Mouse (Mus musculus) forebrain, embryonic 12.5 days (tissue): ENCODE measurements around the gene Lrp4. TPM values are rescaled to one million over a fixed set of nuclear protein-coding genes. Genes with fewer than 3 reads are reported as not detected.

Source experiments
- ATAC-seq: fragments of 200-750 bp; cut with Nextera tagmentation; 2 replicates; pipeline ENCODE4 v1.8.0; 2017; ENCODE audit warnings: moderate TSS enrichment; ENCODE audit not compliant: low FRiP score
- H3K27ac ChIP-seq: fragments of 300-500 bp; sonication (generic); 2 replicates; pipeline ENCODE4 v1.5.1; 2016; ENCODE audit warnings: mild to moderate bottlenecking
- H3K27me3 ChIP-seq: fragments of 300-500 bp; sonication (generic); 2 replicates; pipeline ENCODE4 v1.6.1; 2016; ENCODE audit warnings: mild to moderate bottlenecking
- H3K36me3 ChIP-seq: fragments of 300-500 bp; sonication (generic); replicated peaks from 2 replicates; pipeline ENCODE4 v1.6.1; 2016; ENCODE audit warnings: mild to moderate bottlenecking
- H3K4me1 ChIP-seq: fragments of 300-500 bp; sonication (generic); 2 replicates; pipeline ENCODE4 v1.6.1; 2016
- H3K4me2 ChIP-seq: fragments of 300-500 bp; sonication (generic); 2 replicates; pipeline ENCODE4 v1.6.1; 2016; ENCODE audit warnings: mild to moderate bottlenecking, moderate library complexity
- H3K4me3 ChIP-seq: fragments of 300-500 bp; sonication (generic); replicated peaks from 2 replicates; pipeline ENCODE4 v1.5.1; 2016; ENCODE audit warnings: mild to moderate bottlenecking
- H3K9ac ChIP-seq: fragments of 300-500 bp; sonication (generic); 2 replicates; pipeline ENCODE4 v1.6.1; 2016; ENCODE audit warnings: mild to moderate bottlenecking
- H3K9me3 ChIP-seq: fragments of 300-500 bp; sonication (generic); 2 replicates; pipeline ENCODE4 v1.6.1; 2016
- WGBS: fragments of 180-500 bp; shearing (Covaris S2); methylation state at CpG from one replicate; pipeline ENCODE4 v1.1.7; 2016; 5-methylcytosine and 5-hydroxymethylcytosine counted together
- polyA plus RNA-seq: library from polyadenylated mRNA; unstranded; fragments of >200 nt; fragmentation: Nextera tagmentation; extraction: Ambion mirVana; gene quantifications from 2 replicates; pipeline ENCODE4 v1.2.1, GENCODE M21; 2016

Gene Lrp4
- polyA plus RNA-seq, result 9.1 and 9.5 TPM in 2 replicates

GRCm38 (mm10) chr2:91457259-91457655 lies at the start of gene Lrp4:
Gene Lrp4, plus strand, starts transcription at chr2:91457511.
- peaks cover 44% of the 10 kb centered on the region for H3K4me1 ChIP-seq
- 0% methylated on average over 28 of the region's 36 CpGs for WGBS
- no peaks in the 10 kb centered on the region for H3K9me3 ChIP-seq
- H3K4me3 ChIP-seq, result peak within 1 kb of the TSS; percentile 78
- H3K36me3 ChIP-seq, result no peaks in the 10 kb centered on the region; the same call in 1 of the 2 replicates
- peak within 1 kb of the TSS; percentile 87 for H3K9ac ChIP-seq
- H3K27me3 ChIP-seq, result peaks cover 17% of the 10 kb centered on the region
- peak within 1 kb of the TSS; percentile 90 for H3K27ac ChIP-seq
- H3K4me2 ChIP-seq, result peak within 1 kb of the TSS; percentile 87
- peak; percentile 63 for ATAC-seq

- Histone ChIP-seq H3K36me3 (no peaks in the 10 kb centered on the region), H3K4me3 (no peak overlapping the region)
Observed at GRCm38 (mm10) chr2:91408031-91408430, 49.3 kb upstream of the Lrp4 start.

GRCm38 (mm10) chr2:91411473-91411872 lies 45.8 kb upstream of the Lrp4 start:
- no peaks in the 10 kb centered on the region for H3K9me3 ChIP-seq
- ATAC-seq, result no peak
- no peak overlapping the region for H3K4me3 ChIP-seq
- H3K36me3 ChIP-seq, result no peaks in the 10 kb centered on the region
- H3K4me2 ChIP-seq, result no peak overlapping the region
- H3K27me3 ChIP-seq, result 0 out of 2 replicates have a peak, but pooled peaks cover 7% of the 10 kb centered on the region
- 77% methylated on average over 2 of the region's 2 CpGs for WGBS
- 0 out of 2 replicates have a peak, but pooled peaks cover 3% of the 10 kb centered on the region for H3K4me1 ChIP-seq
- no peak overlapping the region for H3K27ac ChIP-seq
- no peak overlapping the region for H3K9ac ChIP-seq

More at GRCm38 (mm10) chr2:91408031-91408430, 49.3 kb upstream of the Lrp4 start:
- Histone ChIP-seq H3K9me3 (no peaks in the 10 kb centered on the region), H3K4me2 (no peak overlapping the region), H3K4me1 (0 out of 2 replicates have a peak, but pooled peaks cover 3% of the 10 kb centered on the region), H3K27me3 (peaks cover 21% of the 10 kb centered on the region), H3K9ac (no peak overlapping the region), H3K27ac (no peak overlapping the region)
- no peak for ATAC-seq
- WGBS, result 92% methylated on average over 2 of the region's 2 CpGs

- Histone ChIP-seq H3K27me3 (0 out of 2 replicates have a peak, but pooled peaks cover 7% of the 10 kb centered on the region), H3K36me3 (no peaks in the 10 kb centered on the region), H3K4me2 (no peak overlapping the region), H3K9ac (no peak overlapping the region), H3K9me3 (no peaks in the 10 kb centered on the region), H3K4me3 (no peak overlapping the region), H3K4me1 (0 out of 2 replicates have a peak, but pooled peaks cover 3% of the 10 kb centered on the region), H3K27ac (no peak overlapping the region)
- 69% methylated on average over 5 of the region's 5 CpGs for WGBS
- no peak for ATAC-seq
Observed at GRCm38 (mm10) chr2:91412361-91412760, 45.0 kb upstream of the Lrp4 start.

- Histone ChIP-seq H3K27me3 (0 out of 2 replicates have a peak, but pooled peaks cover 7% of the 10 kb centered on the region), H3K27ac (no peak overlapping the region), H3K4me2 (no peak overlapping the region), H3K9me3 (no peaks in the 10 kb centered on the region), H3K4me3 (no peak overlapping the region), H3K4me1 (0 out of 2 replicates have a peak, but pooled peaks cover 3% of the 10 kb centered on the region), H3K9ac (no peak overlapping the region), H3K36me3 (no peaks in the 10 kb centered on the region)
- 87% methylated on average over 1 of the region's 1 CpGs for WGBS
- no peak for ATAC-seq
Observed at GRCm38 (mm10) chr2:91413811-91414210, 43.5 kb upstream of the Lrp4 start.

GRCm38 (mm10) chr2:91421641-91422040 lies 35.7 kb upstream of the Lrp4 start:
- no peak overlapping the region for H3K4me2 ChIP-seq
- WGBS, result 43% methylated on average over 5 of the region's 5 CpGs
- no peak overlapping the region for H3K9ac ChIP-seq
- peaks cover 6% of the 10 kb centered on the region for H3K4me1 ChIP-seq
- H3K27me3 ChIP-seq, result peaks cover 9% of the 10 kb centered on the region; the same call in 1 of the 2 replicates
- ATAC-seq, result no peak
- no peaks in the 10 kb centered on the region for H3K9me3 ChIP-seq
- H3K27ac ChIP-seq, result no peak overlapping the region
- H3K4me3 ChIP-seq, result no peak overlapping the region
- peaks cover 26% of the 10 kb centered on the region for H3K36me3 ChIP-seq

- Histone ChIP-seq H3K9me3 (no peaks in the 10 kb centered on the region), H3K9ac (no peak overlapping the region), H3K4me3 (no peak overlapping the region), H3K27me3 (peaks cover 16% of the 10 kb centered on the region), H3K36me3 (peaks cover 26% of the 10 kb centered on the region), H3K4me2 (no peak overlapping the region), H3K4me1 (peaks cover 11% of the 10 kb centered on the region), H3K27ac (no peak overlapping the region)
- no peak for ATAC-seq
- WGBS, result 78% methylated on average over 7 of the region's 7 CpGs
Observed at GRCm38 (mm10) chr2:91424061-91424720, 33.1 kb upstream of the Lrp4 start.

- H3K27ac ChIP-seq, result no peak overlapping the region
- 86% methylated on average over 1 of the region's 1 CpGs for WGBS
- H3K27me3 ChIP-seq, result peaks cover 16% of the 10 kb centered on the region
- H3K9ac ChIP-seq, result no peak overlapping the region
- peaks cover 33% of the 10 kb centered on the region for H3K4me1 ChIP-seq
- no peak for ATAC-seq
- no peak overlapping the region for H3K4me3 ChIP-seq
- H3K4me2 ChIP-seq, result no peak overlapping the region
- H3K36me3 ChIP-seq, result peaks cover 7% of the 10 kb centered on the region
- no peaks in the 10 kb centered on the region for H3K9me3 ChIP-seq
Observed at GRCm38 (mm10) chr2:91426321-91426720, 31.0 kb upstream of the Lrp4 start.

- Histone ChIP-seq H3K36me3 (no peaks in the 10 kb centered on the region), H3K4me2 (no peak overlapping the region; the same call in 1 of the 2 replicates), H3K9ac (no peak overlapping the region), H3K27ac (peak overlapping the region; percentile 83; the same call in 1 of the 2 replicates), H3K9me3 (no peaks in the 10 kb centered on the region), H3K4me3 (no peak overlapping the region), H3K27me3 (peaks cover 20% of the 10 kb centered on the region), H3K4me1 (peaks cover 35% of the 10 kb centered on the region)
- WGBS, result 82% methylated on average over 3 of the region's 3 CpGs
- ATAC-seq, result no peak
Observed at GRCm38 (mm10) chr2:91429146-91429545, 28.2 kb upstream of the Lrp4 start.

- Histone ChIP-seq H3K4me2 (peak overlapping the region; percentile 27), H3K27me3 (peaks cover 19% of the 10 kb centered on the region), H3K9me3 (no peaks in the 10 kb centered on the region)
Observed at GRCm38 (mm10) chr2:91429915-91430599, 27.3 kb upstream of the Lrp4 start.

GRCm38 (mm10) chr2:91430600-91430919 lies 26.8 kb upstream of the Lrp4 start:
- H3K27ac ChIP-seq, result peak overlapping the region; percentile 83
- H3K27me3 ChIP-seq, result peaks cover 22% of the 10 kb centered on the region
- no peaks in the 10 kb centered on the region for H3K9me3 ChIP-seq
- H3K9ac ChIP-seq, result 0 out of 2 replicates have a peak overlapping the region, but pooled peaks have one; percentile 18
- no peak overlapping the region for H3K4me3 ChIP-seq
- no peaks in the 10 kb centered on the region for H3K36me3 ChIP-seq
- H3K4me1 ChIP-seq, result peaks cover 35% of the 10 kb centered on the region
- 10% methylated on average over 6 of the region's 6 CpGs for WGBS
- peak overlapping the region; percentile 27 for H3K4me2 ChIP-seq
- ATAC-seq, result peak; percentile 85

More at GRCm38 (mm10) chr2:91429915-91430599, 27.3 kb upstream of the Lrp4 start:
- Histone ChIP-seq H3K9ac (0 out of 2 replicates have a peak overlapping the region, but pooled peaks have one; percentile 18), H3K4me3 (no peak overlapping the region), H3K4me1 (peaks cover 35% of the 10 kb centered on the region), H3K36me3 (no peaks in the 10 kb centered on the region), H3K27ac (peak overlapping the region; percentile 83)
- ATAC-seq, result peak; percentile 77; the same call in 1 of the 2 replicates
- 9% methylated on average over 9 of the region's 9 CpGs for WGBS

GRCm38 (mm10) chr2:91436713-91437112 lies 20.6 kb upstream of the Lrp4 start:
- H3K27ac ChIP-seq, result peak overlapping the region; percentile 85
- no peaks in the 10 kb centered on the region for H3K9me3 ChIP-seq
- H3K4me3 ChIP-seq, result no peak overlapping the region
- H3K4me1 ChIP-seq, result peaks cover 24% of the 10 kb centered on the region
- no peaks in the 10 kb centered on the region for H3K36me3 ChIP-seq
- 0 out of 2 replicates have a peak overlapping the region, but pooled peaks have one; percentile 0 for H3K4me2 ChIP-seq
- no peak overlapping the region for H3K9ac ChIP-seq
- ATAC-seq, result peak; percentile 59; the same call in 1 of the 2 replicates
- H3K27me3 ChIP-seq, result peaks cover 12% of the 10 kb centered on the region
- WGBS, result 38% methylated on average over 8 of the region's 8 CpGs
